Mouse (Mus musculus) heart, adult 9 months (tissue): ENCODE results near the gene Npas3.
"Not testable (repeated sequence)": the region's sequence is repeated elsewhere in the genome, so short reads cannot be mapped to it uniquely, and the experiment has no call there.

ENCODE experiments used
- DNase-seq, 2 experiments: peaks; one replicate each; pipeline ENCODE4 v3.0.0; 2022; ENCODE audit warnings: low spot score in 2 of 2

The Npas3 gene

DNA sequence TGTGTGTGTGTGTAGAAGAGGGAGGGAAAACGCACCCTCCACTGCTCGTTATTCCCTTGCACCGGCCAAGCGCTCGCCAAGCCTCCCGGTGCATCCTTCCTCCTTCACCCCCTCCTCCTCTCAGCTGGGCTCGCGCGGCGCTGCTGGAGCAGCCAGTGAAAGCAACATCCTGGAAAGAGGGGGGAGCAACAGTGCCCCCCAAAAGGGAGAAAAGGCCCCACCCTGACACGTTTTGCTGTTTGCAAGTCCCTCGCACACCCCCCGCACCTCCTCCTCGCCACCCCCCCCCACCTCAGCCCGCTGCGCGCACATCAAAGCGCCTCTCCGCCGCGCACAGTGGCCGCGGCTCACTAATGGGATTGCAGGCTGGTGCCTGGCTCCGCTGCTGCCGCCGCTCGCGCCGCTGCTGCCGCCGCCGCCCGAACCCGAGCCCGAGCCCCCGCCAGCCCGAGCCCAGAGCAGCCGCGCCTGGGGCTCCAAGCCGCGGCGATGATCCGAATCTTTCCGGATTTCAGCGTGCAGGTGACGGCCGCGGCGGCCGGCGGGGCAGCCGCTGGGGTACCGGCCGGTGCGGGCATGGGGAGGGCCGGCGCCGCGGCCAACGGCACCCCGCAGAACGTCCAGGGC lies at the start of gene Npas3:
Npas3 (plus strand) TSS at position 577 of the 627 bp plus-strand sequence.
- no peak for DNase-seq

DNA sequence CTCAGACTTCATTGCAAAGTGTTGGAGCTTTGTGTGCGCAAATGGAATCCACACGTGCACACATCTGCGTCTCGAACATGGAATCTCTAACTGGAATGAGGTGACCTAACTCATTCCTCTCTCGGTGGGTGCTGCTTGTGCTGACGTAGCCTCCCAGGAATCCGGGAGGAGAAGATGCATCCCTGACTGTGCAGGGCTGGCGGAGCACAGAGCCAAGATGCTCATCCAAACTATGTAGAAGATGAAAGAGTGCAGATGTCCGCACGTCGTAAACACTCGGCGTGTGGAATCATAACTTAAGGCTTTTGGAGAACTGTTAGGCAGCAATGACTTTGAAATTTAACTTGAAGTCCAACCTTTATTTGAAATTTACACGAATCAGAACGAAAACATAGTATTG lies 31.3 kb upstream of the Npas3 start:
- DNase-seq: no peak

DNA sequence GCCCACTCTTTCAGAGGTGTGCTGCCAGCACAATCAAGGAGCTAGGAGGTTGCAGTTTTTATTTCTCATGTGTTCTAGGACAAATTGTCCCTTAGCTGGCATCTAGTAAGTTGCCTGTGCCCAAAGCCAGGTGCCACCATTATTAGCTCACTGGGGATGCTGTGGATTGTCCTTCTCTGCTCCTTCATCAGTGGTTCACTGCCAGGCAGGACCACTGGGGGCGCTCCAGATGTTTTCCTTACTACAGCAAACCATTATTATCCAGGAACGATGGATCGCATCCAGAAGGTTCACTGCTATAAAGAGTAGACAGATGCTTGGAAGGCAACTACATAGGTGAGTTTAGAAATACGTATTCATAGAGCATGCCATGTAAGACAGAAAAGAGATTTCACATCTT lies 25.7 kb upstream of the Npas3 start:
- no peak for DNase-seq

DNA sequence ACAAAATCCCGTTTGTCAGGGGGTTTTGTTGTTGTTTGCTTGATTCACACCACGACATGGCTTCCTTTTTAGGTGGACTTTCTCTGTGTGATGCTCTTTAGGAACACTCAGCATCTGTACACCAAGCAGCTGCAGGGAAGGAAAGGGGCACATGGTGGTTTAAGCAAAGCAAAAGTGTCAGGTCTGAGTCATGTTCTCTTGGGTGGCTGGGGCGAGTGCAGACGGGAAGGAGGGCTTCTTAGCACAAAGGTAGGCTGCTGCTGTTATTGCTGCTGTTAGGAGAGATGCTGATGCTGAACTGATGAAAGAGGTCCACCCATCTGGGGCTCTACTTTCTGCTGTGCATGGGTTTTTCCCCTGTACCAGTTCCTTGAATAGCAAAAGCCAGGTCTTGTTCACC lies 21.1 kb upstream of the Npas3 start:
- DNase-seq: no peak

DNA sequence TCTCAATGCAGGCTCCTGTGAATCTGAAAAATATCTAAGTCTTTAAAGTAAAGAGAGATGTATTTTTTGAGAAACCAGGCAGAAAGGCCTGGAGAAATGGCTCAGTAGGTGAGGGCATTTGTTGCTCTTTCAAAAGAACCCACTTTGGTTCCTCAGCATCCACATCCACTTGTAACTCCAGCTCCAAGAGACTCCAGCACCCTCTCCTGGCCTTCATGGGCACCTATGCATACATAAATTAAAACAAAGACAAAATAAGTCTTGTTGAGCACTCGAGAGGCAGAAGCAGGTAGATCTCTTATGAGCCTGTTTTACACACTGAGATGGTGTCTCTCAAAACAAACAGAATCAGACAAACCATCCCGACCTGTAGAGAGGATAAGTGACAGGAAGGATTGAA lies 19.1 kb upstream of the Npas3 start:
- DNase-seq: no peak

DNA sequence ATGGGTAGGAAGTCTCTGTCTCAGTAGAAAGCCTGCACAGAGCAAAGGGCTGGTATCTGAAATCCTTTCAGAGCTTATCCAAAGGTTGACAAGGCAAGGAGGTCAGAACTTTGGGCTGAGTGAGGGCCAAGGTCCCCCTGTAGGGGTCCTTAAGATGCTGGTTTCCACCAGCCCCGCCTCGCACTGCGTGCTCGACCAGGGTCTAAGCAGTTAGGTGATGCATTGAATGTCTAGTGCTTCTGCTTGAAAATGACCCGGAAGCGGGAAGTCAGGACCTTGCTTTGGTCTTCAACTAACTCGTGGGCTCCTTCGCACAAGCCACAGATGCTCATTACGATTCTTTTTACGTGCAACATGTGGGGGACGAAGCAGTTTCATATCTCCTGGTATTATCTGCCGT lies 2.3 kb upstream of the Npas3 start:
- DNase-seq: no peak

DNA sequence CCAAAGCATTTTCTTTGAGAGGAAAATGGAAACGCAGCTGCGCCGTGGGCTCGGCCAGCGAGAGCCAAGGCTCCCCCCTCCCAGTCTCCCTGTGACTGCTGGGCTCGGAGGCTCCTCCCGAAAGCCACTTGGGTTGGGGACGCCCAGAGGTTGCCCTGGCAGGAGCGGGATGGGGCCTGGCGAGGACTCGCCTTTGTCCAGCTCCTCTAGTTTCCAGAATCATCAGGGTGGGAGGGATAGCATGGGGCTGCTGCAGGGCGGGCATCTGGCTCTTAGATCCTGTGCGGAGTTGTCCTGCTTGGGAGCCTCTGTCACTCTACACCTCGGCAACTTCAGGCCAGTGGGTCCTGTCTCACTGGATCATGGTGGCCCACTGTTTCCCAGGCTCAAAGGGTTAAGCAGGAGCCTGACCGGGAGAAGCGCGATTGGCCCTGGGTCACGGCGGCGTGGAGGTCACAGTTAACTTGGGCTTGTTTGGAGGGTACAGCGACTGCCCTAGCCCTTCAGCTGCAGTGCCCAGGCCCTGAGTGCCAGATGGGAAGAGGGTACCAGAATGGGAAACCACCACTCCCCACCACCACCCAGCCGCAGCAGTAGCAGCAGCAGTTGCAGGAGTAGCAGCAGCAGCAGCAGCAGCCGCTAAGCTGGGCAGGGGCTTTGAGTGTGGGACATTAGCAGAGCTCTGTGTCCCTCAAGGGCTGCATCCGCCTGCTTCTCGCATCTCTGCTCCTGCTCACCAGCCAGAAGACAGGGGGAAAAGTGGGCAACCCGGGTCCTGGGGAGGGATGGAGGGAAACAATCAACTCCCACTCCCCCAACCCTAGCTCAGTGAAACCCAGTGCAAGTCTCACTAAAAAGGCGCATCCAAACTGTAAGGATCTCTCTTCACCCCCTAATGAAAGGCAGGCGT lies 1.6 kb upstream of the Npas3 start:
- no peak for DNase-seq

DNA sequence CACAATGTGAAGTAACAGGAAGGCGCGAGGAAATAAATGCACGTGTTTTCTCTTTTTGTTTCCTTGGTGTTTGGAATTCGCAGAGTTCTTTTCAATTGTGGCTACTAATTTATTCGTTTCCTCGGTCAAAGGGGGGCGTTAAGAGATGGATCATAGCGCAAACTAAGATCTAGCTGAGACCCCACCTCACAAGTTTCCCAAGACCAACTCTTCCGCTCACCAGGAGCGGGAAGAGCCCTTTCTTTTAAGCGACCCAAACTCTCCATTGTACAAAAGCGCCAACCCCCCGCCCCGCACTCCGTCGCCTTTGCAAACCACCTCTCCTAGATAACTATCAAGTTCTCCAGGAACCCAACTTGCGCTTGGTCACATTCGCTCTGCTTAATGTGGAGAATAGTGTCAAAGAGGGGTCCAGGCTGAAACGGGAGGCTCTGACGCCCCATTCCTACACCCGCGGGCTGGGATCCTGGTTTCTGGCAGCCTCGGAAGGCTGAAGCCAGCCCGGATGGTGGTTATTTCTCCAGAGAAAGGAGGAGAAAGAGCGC lies 914 bp upstream of the Npas3 start:
- DNase-seq: no peak

DNA sequence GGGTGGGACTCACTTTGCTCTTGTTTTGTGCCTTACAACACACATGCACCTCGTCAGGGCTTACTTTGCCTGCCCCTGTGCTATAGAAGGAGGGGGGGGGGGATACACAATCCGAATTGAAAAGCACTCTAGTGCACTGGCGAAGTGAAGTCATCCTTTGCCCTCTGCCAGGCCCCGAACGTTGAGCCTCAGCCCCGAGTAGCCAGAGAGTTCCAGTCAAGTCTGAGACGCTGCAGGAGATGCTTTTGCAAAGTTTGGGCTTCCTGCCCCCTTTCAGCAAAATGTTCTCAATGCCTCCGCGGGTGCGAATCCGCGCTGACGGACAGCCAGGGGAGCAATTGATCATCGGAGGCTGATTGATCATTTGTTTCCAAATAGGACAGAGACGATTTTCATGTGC lies 319 bp downstream of the Npas3 start:
- DNase-seq: no peak

DNA sequence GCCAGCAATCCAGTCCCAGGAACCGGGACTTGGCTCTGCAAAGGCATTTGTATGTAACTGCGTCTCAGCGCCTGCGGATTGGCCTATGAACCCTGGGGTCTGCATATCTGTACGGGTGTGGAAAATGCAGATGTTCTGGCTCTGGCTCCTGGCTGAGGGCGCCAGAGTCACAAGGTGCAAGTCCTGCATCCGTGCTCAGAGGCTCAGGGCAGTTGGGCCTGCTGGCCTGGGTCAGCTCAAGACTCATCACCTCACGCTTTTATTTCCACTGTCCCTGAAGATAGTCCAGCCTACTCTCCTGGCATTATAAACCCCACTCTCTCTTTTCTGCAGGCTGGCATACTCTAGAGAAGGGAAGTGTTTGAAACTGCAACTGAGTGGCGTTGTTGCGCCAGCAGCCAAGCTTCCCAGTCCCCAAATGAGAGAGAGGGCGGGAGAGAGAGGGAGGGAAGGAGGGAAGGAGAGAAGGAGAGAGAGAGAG lies 3.3 kb downstream of the Npas3 start:
- no peak for DNase-seq

DNA sequence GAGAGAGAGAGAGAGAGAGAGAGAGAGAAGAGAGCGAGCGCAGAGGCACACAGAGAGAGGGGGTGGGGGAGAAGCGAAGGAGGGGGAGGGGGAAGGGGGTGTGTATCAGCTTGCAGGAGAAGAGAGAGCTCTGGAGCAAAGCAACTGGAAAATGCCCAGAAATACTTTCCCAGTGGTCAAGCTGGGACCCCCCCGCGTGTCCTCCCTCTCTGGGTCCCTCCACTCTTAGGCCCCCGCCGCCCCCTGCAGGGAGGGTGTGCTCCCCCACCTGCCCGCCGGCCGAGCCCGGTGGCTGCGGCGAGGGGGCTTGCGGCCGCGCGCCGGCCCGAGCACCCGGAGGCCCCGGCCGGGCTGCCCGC lies 3.7 kb downstream of the Npas3 start:
- no peak for DNase-seq

DNA sequence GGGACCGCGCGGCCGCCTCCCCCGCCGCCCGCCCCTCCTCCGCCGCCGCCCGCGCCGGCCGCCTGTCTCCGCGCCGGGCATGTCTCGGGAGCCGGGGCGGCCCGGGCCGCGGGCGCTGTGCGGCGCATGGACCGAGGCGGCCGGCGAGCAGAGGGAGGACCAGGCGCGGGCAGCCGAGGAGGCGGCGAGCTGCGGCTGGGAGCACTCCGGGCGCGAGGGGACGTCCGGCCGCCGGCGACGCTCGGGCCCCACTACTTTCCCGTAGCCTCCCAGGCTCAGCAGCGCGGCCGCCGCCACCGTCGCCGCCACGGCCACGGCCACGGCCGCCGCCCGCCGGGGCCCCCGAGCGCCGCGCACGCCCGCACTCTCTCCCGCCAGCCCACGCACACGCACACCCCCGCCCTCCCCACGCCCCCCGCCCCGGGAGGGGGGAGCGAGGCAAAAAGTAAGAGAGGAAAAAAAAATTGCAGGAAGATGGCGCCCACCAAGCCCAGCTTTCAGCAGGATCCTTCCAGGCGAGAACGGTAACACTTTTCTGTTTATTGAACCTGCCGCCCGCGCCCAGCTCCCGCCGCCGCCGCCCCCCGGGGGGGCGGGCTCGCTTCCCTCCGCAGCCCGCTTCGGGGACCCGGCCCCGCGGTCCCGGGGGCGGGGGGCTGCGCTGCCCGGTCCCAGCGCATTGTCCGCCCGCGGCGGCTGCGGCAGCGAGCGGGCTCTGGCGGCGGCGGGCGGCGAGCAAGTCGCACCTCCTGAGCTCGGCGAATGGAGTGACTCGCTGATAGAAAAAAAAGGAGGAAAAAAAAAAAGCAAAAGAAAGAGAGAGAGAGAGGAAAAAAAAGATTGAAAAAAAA lies 4.3 kb downstream of the Npas3 start:
- no peak for DNase-seq

DNA sequence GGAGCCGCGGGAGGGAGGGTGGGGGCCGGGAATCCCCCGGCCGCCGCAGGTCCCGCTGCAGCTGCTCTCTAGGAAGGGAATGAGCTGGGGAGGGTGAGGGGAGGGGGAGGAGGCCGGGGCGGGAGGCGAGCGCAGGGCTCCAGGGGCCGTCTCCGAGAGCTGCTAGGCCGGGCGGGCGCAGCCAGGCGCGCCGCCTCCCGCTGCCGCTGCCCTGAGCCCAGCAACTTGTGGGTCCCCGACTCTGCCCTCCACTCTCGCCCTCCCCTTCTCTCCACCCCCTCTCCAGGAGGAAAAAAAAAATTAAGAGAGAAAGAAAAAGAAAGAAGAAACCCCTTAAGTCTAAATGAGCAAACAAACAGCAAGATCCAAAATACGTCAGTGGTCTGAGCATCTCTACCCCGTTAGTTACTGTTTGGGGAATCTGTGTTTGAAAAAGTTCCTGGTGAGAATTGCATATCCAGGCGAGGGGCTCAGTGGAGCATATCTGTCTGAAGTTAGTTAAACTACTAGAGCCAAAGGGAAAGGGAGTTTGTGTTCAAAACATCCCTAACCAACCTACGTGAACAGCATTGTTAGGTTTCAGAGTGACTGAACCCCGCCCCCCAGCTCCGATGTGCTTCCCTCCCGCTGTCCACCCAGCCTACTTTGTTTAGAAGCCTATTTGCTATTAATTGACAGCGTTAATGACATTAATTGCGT lies 5.1 kb downstream of the Npas3 start:
- peak in 1 of 2 experiments; percentile 9 for DNase-seq

DNA sequence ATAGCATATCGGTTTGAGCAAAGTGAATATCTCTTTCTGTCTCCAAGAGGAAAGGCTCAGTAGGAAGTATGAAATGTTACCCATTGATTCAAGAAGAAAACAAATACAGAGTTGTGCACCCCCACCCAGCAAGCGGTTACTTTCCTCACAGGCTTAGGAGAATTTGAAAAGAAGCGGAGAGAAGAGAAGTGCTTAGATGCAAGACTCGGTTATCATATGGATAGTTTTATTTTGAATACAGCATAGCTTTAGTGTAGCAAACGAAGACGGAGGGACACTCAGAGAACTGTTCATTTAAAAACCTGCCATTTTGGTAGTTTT lies 5.6 kb downstream of the Npas3 start:
- no peak for DNase-seq

DNA sequence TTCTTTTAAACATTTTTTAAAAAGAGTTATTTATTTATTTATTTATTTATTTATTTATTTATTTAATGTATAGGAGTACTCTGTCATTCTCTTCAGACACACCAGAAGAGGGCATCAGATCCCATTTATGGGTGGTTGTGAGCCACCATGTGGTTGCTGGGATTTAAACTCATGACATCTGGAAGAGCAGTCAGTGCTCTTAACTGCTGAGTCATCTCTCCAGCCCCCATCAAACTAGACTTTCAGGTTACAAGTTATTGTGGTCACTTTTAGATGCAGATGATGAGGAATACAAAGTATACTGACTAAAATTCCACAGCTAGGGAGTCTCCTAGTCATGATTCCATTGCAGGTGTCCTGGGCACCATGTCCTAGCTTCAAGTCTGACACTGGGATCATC lies 26.0 kb downstream of the Npas3 start:
- not testable (repeated sequence) for DNase-seq

DNA sequence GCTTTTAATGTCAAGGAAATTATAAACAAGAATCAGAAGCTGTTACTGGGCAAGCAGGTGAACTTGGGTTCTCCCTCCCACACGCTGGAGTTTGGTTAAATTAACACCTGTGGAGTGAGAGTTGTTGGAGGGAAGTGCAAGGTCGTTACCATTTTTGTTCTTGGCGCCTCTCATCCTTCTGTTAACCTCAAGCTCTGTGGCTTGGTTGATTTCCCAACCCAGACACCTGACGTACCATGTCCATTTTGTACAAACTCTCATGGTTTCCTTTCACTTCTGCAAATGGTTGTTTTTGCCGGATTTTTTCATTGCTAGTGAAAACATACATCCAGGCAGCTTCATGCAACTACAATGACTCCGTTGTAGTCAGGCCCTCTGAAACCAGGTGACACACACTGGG lies 28.9 kb downstream of the Npas3 start:
- no peak for DNase-seq

DNA sequence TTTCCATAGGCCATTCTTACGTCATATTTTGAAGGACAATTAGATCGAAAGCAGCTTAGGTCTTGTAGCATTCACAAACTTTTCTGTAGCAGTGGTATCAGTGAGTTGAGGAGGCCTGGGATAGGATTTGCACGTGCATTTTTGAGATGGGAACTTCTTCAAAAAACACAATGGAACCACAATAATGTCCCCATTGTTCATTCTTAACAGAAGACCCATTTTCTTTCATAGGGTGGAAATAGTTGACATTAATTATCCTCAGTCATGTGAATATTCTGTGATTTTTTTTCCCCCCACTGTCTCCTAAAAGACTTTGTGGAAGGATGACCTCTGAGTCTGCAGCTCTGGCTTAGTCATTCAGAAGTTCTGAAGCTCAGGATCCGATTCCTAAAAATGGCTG lies 41.9 kb downstream of the Npas3 start:
- DNase-seq: no peak

DNA sequence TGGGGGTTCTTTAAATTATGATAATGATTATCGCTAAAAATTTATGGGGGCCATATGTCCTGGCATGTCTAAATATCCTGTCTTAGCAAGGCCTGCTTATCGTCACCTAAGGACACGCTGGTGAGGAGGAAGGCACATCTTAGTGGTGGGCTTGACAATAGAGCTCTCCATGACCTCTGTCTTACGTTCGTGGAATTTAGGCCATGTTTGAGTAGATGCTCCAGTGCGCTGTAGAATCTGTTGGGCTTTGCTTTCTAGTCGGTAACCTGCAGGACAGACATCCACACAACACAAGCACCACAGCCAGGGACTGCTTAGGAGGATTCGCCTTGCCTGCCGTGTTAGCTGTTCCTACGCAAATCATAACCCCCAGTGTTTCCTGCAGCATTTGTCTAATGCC lies 42.4 kb downstream of the Npas3 start:
- no peak for DNase-seq

DNA sequence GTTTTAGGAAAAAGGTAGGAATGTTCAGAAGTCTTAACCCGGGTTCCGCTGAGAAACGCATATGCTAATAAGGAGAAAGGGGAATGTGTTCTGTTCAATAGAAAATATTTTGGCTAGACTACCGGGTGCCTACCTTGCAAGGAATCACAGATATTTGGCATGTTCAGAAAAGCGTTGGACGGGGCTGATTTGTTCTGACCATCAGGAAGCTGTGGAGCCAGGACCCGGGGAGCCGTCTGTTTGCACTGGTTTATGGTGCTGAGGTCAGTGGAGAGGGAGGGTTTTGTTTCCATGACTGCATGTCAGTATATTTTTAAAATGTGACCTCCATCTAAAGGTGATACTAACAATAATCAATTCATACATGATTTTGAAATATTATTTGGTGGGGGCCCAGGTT lies 43.5 kb downstream of the Npas3 start:
- no peak for DNase-seq

DNA sequence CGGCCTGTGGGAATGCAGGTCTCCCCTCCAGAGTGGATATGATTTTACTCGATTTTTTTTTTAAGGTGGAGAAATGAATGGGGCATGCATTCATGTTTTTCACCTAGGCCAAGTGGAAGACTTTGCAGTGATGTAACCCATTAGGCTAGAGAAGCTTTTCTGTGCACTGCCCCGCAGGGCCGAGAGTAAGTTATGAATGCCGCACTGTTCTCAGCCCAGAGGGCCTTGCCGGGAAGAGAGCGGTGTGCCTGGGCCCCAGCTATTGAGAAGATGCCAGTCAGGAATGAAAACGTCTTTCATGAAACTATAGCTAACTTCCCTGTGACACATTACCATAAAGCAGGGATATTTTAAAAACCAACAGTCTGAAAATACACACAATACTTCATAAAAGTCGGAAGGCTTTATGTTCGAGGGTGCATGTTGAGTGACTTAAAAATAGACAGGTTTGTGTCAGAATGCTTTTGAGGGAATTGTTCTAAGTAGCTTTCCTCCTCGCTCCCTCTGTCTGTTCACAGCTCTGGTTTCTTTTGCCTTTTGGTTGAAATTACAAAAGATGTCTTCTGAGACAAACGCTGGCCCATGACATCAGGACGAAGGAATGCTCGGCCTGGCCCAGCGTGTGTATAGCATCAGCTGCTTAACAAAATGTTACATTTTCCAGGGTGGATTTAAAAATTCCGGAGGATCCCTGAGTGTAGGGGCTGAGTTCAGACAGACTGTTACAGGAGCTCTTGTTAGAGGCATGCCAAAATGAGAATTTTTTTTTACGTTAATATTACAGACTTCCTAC lies 44.2 kb downstream of the Npas3 start:
- DNase-seq: no peak

DNA sequence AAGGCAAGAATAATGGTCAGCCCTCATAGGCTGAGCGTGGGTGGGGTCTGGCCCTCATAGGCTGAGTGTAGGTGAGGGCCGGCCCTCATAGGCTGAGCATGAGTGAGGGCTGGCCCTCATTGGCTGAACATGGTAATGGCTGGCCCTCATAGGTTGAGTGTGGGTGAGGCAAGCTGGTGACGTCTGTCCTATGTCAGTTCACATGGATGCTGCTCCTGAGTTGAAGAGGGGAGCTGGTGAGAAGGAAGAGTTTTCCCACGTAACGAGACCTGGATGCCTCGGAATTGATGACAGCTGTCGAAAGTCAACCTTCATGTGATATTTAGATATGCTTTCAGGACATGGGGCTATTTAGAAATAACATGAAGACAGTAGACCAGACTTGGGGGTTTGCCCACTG lies 45.5 kb downstream of the Npas3 start:
- DNase-seq: no peak
